ENCODE assay signal across 26 mouse cellular contexts in genomic region chr10:85617080-85617479, GRCm38 (mm10).
DNase-seq lines count a peak whose midpoint lies in the region; ATAC-seq lines count a peak whose summit lies in the region.
"Had no signal": no experiment of that assay in that cellular context is flagged by ENCODE, and none has a peak within 500 bp of the region (broad histone marks: within the 10 kb centered on the region; RNA-seq: fewer than 3 reads in every experiment).

No protein-coding gene starts in this region.

- no peak overlapping the region for H3K4me3 ChIP-seq in forebrain, embryonic 12.5 days (replicated peaks)
- no peak overlapping the region for H3K4me3 ChIP-seq in forebrain, embryonic 15.5 days
- H3K4me3 ChIP-seq in midbrain, embryonic 12.5 days = no peak overlapping the region
- H3K4me3 ChIP-seq in midbrain, embryonic 13.5 days (replicated peaks) = no peak overlapping the region
- H3K4me3 ChIP-seq in hindbrain, embryonic 16.5 days (ENCODE audit: low read length) = no peak overlapping the region
- H3K4me3 ChIP-seq in heart, embryonic 12.5 days = no peak overlapping the region
- H3K4me3 ChIP-seq: embryonic facial prominence, embryonic 12.5 days; heart, embryonic 13.5 days; layer of hippocampus, adult 2 months; limb, embryonic 13.5 days; liver, embryonic 12.5 days had no signal

- no peak for ATAC-seq in forebrain, embryonic 12.5 days (ENCODE audit: low FRiP score)
- ATAC-seq in forebrain, embryonic 15.5 days (replicated peaks) = no peak
- no peak for ATAC-seq in midbrain, embryonic 12.5 days (ENCODE audit: low FRiP score, low read depth)
- no peak for ATAC-seq in midbrain, embryonic 13.5 days
- ATAC-seq in hindbrain, embryonic 16.5 days = peak; percentile 62; the same call in 1 of the 2 replicates
- no peak for ATAC-seq in heart, embryonic 12.5 days (ENCODE audit: insufficient number of reproducible peaks, low FRiP score)
- ATAC-seq: forebrain, embryonic 14.5 days; liver, embryonic 12.5 days had no signal

- no peaks in the 10 kb centered on the region for H3K27me3 ChIP-seq in forebrain, embryonic 12.5 days
- no peaks in the 10 kb centered on the region for H3K27me3 ChIP-seq in forebrain, embryonic 15.5 days
- no peaks in the 10 kb centered on the region for H3K27me3 ChIP-seq in midbrain, embryonic 12.5 days
- H3K27me3 ChIP-seq in midbrain, embryonic 13.5 days = no peaks in the 10 kb centered on the region
- no peaks in the 10 kb centered on the region for H3K27me3 ChIP-seq in hindbrain, embryonic 16.5 days (replicated peaks; ENCODE audit: control insufficient read depth, insufficient read depth, low read length)
- H3K27me3 ChIP-seq in heart, embryonic 12.5 days (replicated peaks) = no peaks in the 10 kb centered on the region
- H3K27me3 ChIP-seq: embryonic facial prominence, embryonic 12.5 days; heart, embryonic 13.5 days; limb, embryonic 13.5 days; liver, embryonic 12.5 days had no signal

- peak; percentile 26 for DNase-seq in forelimb bud, embryonic 11.5 days (ENCODE audit: low read depth, low spot score)
- DNase-seq in ovary, postnatal 10 days (ENCODE audit: low spot score) = no peak
- DNase-seq: adrenal gland, postnatal 25 days; cerebellum, adult 9-10 months; gastrocnemius, postnatal 14 days; heart, adult 18-20 months; heart, postnatal 14 days; kidney, adult 2 months; kidney, postnatal 14 days; lung, adult 2 months; lung, postnatal 14 days; thymus, adult 2 months; thymus, postnatal 4 days had no signal

- no peak overlapping the region for H3K9ac ChIP-seq in forebrain, embryonic 12.5 days
- H3K9ac ChIP-seq in forebrain, embryonic 15.5 days (replicated peaks) = no peak overlapping the region
- H3K9ac ChIP-seq in midbrain, embryonic 12.5 days (replicated peaks) = no peak overlapping the region
- H3K9ac ChIP-seq in midbrain, embryonic 13.5 days (replicated peaks) = no peak overlapping the region
- H3K9ac ChIP-seq in hindbrain, embryonic 16.5 days (ENCODE audit: low read depth, low read length) = no peak overlapping the region
- H3K9ac ChIP-seq in heart, embryonic 12.5 days = no peak overlapping the region
- H3K9ac ChIP-seq: embryonic facial prominence, embryonic 12.5 days; heart, embryonic 13.5 days; limb, embryonic 13.5 days; liver, embryonic 12.5 days had no signal

- no peak overlapping the region for H3K4me2 ChIP-seq in forebrain, embryonic 12.5 days
- H3K4me2 ChIP-seq in forebrain, embryonic 15.5 days (replicated peaks) = no peak overlapping the region
- H3K4me2 ChIP-seq in midbrain, embryonic 12.5 days (replicated peaks) = no peak overlapping the region
- no peak overlapping the region for H3K4me2 ChIP-seq in midbrain, embryonic 13.5 days (replicated peaks)
- no peak overlapping the region for H3K4me2 ChIP-seq in hindbrain, embryonic 16.5 days (ENCODE audit: low read length)
- H3K4me2 ChIP-seq in heart, embryonic 12.5 days = no peak overlapping the region
- H3K4me2 ChIP-seq: embryonic facial prominence, embryonic 12.5 days; heart, embryonic 13.5 days; limb, embryonic 13.5 days; liver, embryonic 12.5 days had no signal

- no peaks in the 10 kb centered on the region for H3K36me3 ChIP-seq in forebrain, embryonic 12.5 days (replicated peaks)
- H3K36me3 ChIP-seq in forebrain, embryonic 15.5 days = no peaks in the 10 kb centered on the region
- no peaks in the 10 kb centered on the region for H3K36me3 ChIP-seq in midbrain, embryonic 12.5 days
- H3K36me3 ChIP-seq in midbrain, embryonic 13.5 days = no peaks in the 10 kb centered on the region
- H3K36me3 ChIP-seq in hindbrain, embryonic 16.5 days (ENCODE audit: control insufficient read depth, insufficient read depth, low read length) = no peaks in the 10 kb centered on the region
- H3K36me3 ChIP-seq in heart, embryonic 12.5 days = no peaks in the 10 kb centered on the region
- H3K36me3 ChIP-seq: embryonic facial prominence, embryonic 12.5 days; heart, embryonic 13.5 days; limb, embryonic 13.5 days; liver, embryonic 12.5 days had no signal

- WGBS in forebrain, embryonic 12.5 days = 48% methylated on average over 8 of the region's 8 CpGs
- WGBS in forebrain, embryonic 15.5 days = 60% methylated on average over 8 of the region's 8 CpGs
- WGBS in midbrain, embryonic 12.5 days = 42% methylated on average over 8 of the region's 8 CpGs
- 44% methylated on average over 8 of the region's 8 CpGs for WGBS in midbrain, embryonic 13.5 days
- 34% methylated on average over 8 of the region's 8 CpGs for WGBS in hindbrain, embryonic 16.5 days
- 63% methylated on average over 8 of the region's 8 CpGs for WGBS in heart, embryonic 12.5 days

- no peaks in the 10 kb centered on the region for H3K9me3 ChIP-seq in forebrain, embryonic 12.5 days
- no peaks in the 10 kb centered on the region for H3K9me3 ChIP-seq in forebrain, embryonic 15.5 days
- H3K9me3 ChIP-seq in midbrain, embryonic 12.5 days = no peaks in the 10 kb centered on the region
- no peaks in the 10 kb centered on the region for H3K9me3 ChIP-seq in midbrain, embryonic 13.5 days
- no peaks in the 10 kb centered on the region for H3K9me3 ChIP-seq in hindbrain, embryonic 16.5 days (ENCODE audit: control insufficient read depth, low read length)
- no peaks in the 10 kb centered on the region for H3K9me3 ChIP-seq in heart, embryonic 12.5 days (replicated peaks)
- H3K9me3 ChIP-seq: embryonic facial prominence, embryonic 12.5 days; heart, embryonic 13.5 days; limb, embryonic 13.5 days; liver, embryonic 12.5 days had no signal

- 0 out of 2 replicates have a peak overlapping the region, but pooled peaks have one; percentile 20 for H3K27ac ChIP-seq in forebrain, embryonic 12.5 days
- H3K27ac ChIP-seq in forebrain, embryonic 15.5 days (replicated peaks) = no peak overlapping the region
- 0 out of 2 replicates have a peak overlapping the region, but pooled peaks have one; percentile 11 for H3K27ac ChIP-seq in midbrain, embryonic 12.5 days (replicated peaks)
- H3K27ac ChIP-seq in midbrain, embryonic 13.5 days = no peak overlapping the region
- no peak overlapping the region for H3K27ac ChIP-seq in hindbrain, embryonic 16.5 days (ENCODE audit: low read depth, low read length)
- no peak overlapping the region for H3K27ac ChIP-seq in heart, embryonic 12.5 days (ENCODE audit: poor library complexity, severe bottlenecking)
- H3K27ac ChIP-seq: embryonic facial prominence, embryonic 12.5 days; heart, embryonic 13.5 days; layer of hippocampus, adult 2 months; limb, embryonic 13.5 days; liver, embryonic 12.5 days; stomach, postnatal 0 days had no signal

- H3K4me1 ChIP-seq in forebrain, embryonic 12.5 days = peaks cover 15% of the 10 kb centered on the region
- no peaks in the 10 kb centered on the region for H3K4me1 ChIP-seq in forebrain, embryonic 15.5 days
- peaks cover 14% of the 10 kb centered on the region for H3K4me1 ChIP-seq in midbrain, embryonic 12.5 days
- peaks cover 16% of the 10 kb centered on the region for H3K4me1 ChIP-seq in midbrain, embryonic 13.5 days (replicated peaks)
- H3K4me1 ChIP-seq in hindbrain, embryonic 16.5 days (ENCODE audit: control insufficient read depth, insufficient read depth, low read depth, low read length) = no peaks in the 10 kb centered on the region
- H3K4me1 ChIP-seq in heart, embryonic 12.5 days (replicated peaks) = no peaks in the 10 kb centered on the region
- H3K4me1 ChIP-seq: heart, embryonic 13.5 days; liver, embryonic 12.5 days had no signal

Comparison
In these comparisons a context has a peak if more than half of its experiments do, and no peak if none do; other contexts are left out.
1. H3K27ac ChIP-seq: peak in forebrain, embryonic 12.5 days (single experiment) and midbrain, embryonic 12.5 days (single experiment); none in forebrain, embryonic 15.5 days (single experiment), midbrain, embryonic 13.5 days (single experiment), hindbrain, embryonic 16.5 days (single experiment) and heart, embryonic 12.5 days (single experiment).